Mouse (Mus musculus) ES-Bruce4 (cell line): ENCODE data around the gene Farp2.

ENCODE experiments used
- CTCF ChIP-seq: IDR thresholded peaks from one replicate; pipeline ENCODE4 v1.8.1; 2011; ENCODE audit warnings: low read depth, low read length
- EP300 ChIP-seq: IDR thresholded peaks from 2 replicates; pipeline ENCODE4 v1.6.1; 2011; ENCODE audit warnings: low read depth, low read length; ENCODE audit not compliant: insufficient read depth
- POLR2A ChIP-seq: IDR thresholded peaks from one replicate; pipeline ENCODE4 v1.8.1; 2011; ENCODE audit warnings: low read length; ENCODE audit not compliant: insufficient read depth

GRCm38 (mm10) chr1:93636211-93636897 is 124.5 kb downstream of the Farp2 start:
- TF ChIP-seq CTCF (no peak), POLR2A (no peak), EP300 (no peak)
